Mouse (Mus musculus): ENCODE measurements around the gene Rbm20.

Gene Rbm20

GRCm38 (mm10) chr19:53850166-53850922 lies 173.2 kb downstream of the Rbm20 start:
- DNase-seq (ENCODE audit: low spot score in 2 of 2) = no peak

- DNase-seq (ENCODE audit: low spot score in 2 of 2) = no peak
Measured at GRCm38 (mm10) chr19:53851352-53851751, 174.2 kb downstream of the Rbm20 start.

- no peak for DNase-seq (ENCODE audit: low spot score in 2 of 2)
Measured at GRCm38 (mm10) chr19:53851826-53852698, 175.0 kb downstream of the Rbm20 start.

- peak; percentile 55 to 68 for DNase-seq (ENCODE audit: low spot score in 2 of 2)
Measured at GRCm38 (mm10) chr19:53852699-53853451, 175.8 kb downstream of the Rbm20 start.

- DNase-seq (ENCODE audit: low spot score in 2 of 2) = no peak
Measured at GRCm38 (mm10) chr19:53854978-53855377, 177.9 kb downstream of the Rbm20 start.

- no peak for DNase-seq (ENCODE audit: low spot score in 2 of 2)
Measured at GRCm38 (mm10) chr19:53855781-53856180, 178.7 kb downstream of the Rbm20 start.

GRCm38 (mm10) chr19:53856794-53857193 lies 179.7 kb downstream of the Rbm20 start:
- no peak for DNase-seq (ENCODE audit: low spot score in 2 of 2)

GRCm38 (mm10) chr19:53857962-53858361 lies 180.9 kb downstream of the Rbm20 start:
- DNase-seq (ENCODE audit: low spot score in 2 of 2) = no peak

GRCm38 (mm10) chr19:53859149-53859548 lies 182.0 kb downstream of the Rbm20 start:
- DNase-seq (ENCODE audit: low spot score in 2 of 2) = no peak

GRCm38 (mm10) chr19:53859593-53859992 lies 182.5 kb downstream of the Rbm20 start:
- no peak for DNase-seq (ENCODE audit: low spot score in 2 of 2)

- DNase-seq (ENCODE audit: low spot score in 2 of 2) = no peak
Measured at GRCm38 (mm10) chr19:53861346-53861745, 184.2 kb downstream of the Rbm20 start.

- no peak for DNase-seq (ENCODE audit: low spot score in 2 of 2)
Measured at GRCm38 (mm10) chr19:53862573-53863246, 185.6 kb downstream of the Rbm20 start.

GRCm38 (mm10) chr19:53867238-53867637 lies 190.1 kb downstream of the Rbm20 start:
- no peak for DNase-seq (ENCODE audit: low spot score in 2 of 2)

- DNase-seq (ENCODE audit: low spot score in 2 of 2) = no peak
Measured at GRCm38 (mm10) chr19:53868125-53868524, 191.0 kb downstream of the Rbm20 start.

GRCm38 (mm10) chr19:53868796-53869195 lies 191.7 kb downstream of the Rbm20 start:
- no peak for DNase-seq (ENCODE audit: low spot score in 2 of 2)

- DNase-seq (ENCODE audit: low spot score in 2 of 2) = no peak
Measured at GRCm38 (mm10) chr19:53869427-53870385, 192.6 kb downstream of the Rbm20 start.

- DNase-seq (ENCODE audit: low spot score in 2 of 2) = no peak
Measured at GRCm38 (mm10) chr19:53870568-53870967, 193.5 kb downstream of the Rbm20 start.

GRCm38 (mm10) chr19:53871502-53871901 lies 194.4 kb downstream of the Rbm20 start:
- no peak for DNase-seq (ENCODE audit: low spot score in 2 of 2)

GRCm38 (mm10) chr19:53872994-53873713 lies 196.0 kb downstream of the Rbm20 start:
- DNase-seq (ENCODE audit: low spot score in 2 of 2) = no peak

- DNase-seq (ENCODE audit: low spot score in 2 of 2) = no peak
Measured at GRCm38 (mm10) chr19:53875246-53875645, 198.1 kb downstream of the Rbm20 start.
